20 mouse cellular contexts compared by ENCODE assay signal in the genomic region with DNA sequence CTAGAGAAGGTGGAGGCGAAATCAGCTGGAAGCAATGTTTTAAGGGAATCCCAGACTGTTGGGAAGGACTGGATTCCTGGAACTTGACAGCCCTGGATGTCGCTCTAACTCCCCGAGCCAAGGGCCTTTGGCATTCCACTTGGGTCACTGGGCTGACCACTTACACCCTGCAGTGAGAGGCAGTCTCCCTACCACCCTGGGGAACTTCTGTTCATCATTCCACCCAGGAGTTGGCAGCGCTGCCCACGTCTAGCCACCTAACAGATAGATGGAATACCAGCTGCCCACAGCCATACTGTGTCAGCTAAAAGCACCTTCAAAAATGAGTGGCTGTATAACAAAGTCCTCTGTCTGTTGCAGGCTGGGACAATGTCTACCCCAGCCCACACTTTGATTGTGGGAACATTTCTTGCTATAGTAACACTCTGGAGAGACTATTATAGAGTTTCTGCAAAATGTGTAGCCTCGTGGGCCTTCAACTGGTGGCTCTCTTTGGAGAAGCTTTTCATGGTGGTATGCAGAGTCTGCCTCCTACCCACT. TPM values are rescaled to one million over a fixed set of nuclear protein-coding genes. Genes with fewer than 3 reads are reported as not detected.
DNase-seq lines count a peak whose midpoint lies in the region; ATAC-seq and TF ChIP-seq lines count a peak whose summit lies in the region.
"Had no signal": no experiment of that assay in that cellular context is flagged by ENCODE, and none has a peak within 500 bp of the region (broad histone marks: within the 10 kb centered on the region; RNA-seq: fewer than 3 reads in every experiment).

No protein-coding gene starts in this region.

- ATAC-seq in midbrain, embryonic 14.5 days (ENCODE audit: low FRiP score, low TSS enrichment) = no peak
- no peak for ATAC-seq in midbrain, embryonic 13.5 days
- peak; percentile 36; the same call in 1 of the 2 replicates for ATAC-seq in hindbrain, postnatal 0 days

- no peaks in the 10 kb centered on the region for H3K36me3 ChIP-seq in midbrain, embryonic 14.5 days (ENCODE audit: control insufficient read depth, insufficient read depth, low read length)
- no peaks in the 10 kb centered on the region for H3K36me3 ChIP-seq in midbrain, embryonic 13.5 days
- no peaks in the 10 kb centered on the region for H3K36me3 ChIP-seq in hindbrain, postnatal 0 days (ENCODE audit: insufficient read depth, low read length)

- H3K4me1 ChIP-seq in midbrain, embryonic 14.5 days (ENCODE audit: control insufficient read depth, insufficient read depth, low read length) = peaks cover 10% of the 10 kb centered on the region; the same call in 1 of the 2 replicates
- H3K4me1 ChIP-seq in midbrain, embryonic 13.5 days (replicated peaks) = peaks cover 22% of the 10 kb centered on the region
- peaks cover 13% of the 10 kb centered on the region; the same call in 1 of the 2 replicates for H3K4me1 ChIP-seq in hindbrain, postnatal 0 days (ENCODE audit: insufficient read depth, low read length)

- H3K27ac ChIP-seq in midbrain, embryonic 14.5 days (replicated peaks; ENCODE audit: low read depth, low read length) = peak overlapping the region; percentile 32; the same call in 1 of the 2 replicates
- no peak overlapping the region for H3K27ac ChIP-seq in midbrain, embryonic 13.5 days
- peak overlapping the region; percentile 48; the same call in 1 of the 2 replicates for H3K27ac ChIP-seq in hindbrain, postnatal 0 days

- no peaks in the 10 kb centered on the region for H3K9me3 ChIP-seq in midbrain, embryonic 14.5 days (ENCODE audit: control insufficient read depth, low read length)
- no peaks in the 10 kb centered on the region for H3K9me3 ChIP-seq in midbrain, embryonic 13.5 days
- no peaks in the 10 kb centered on the region for H3K9me3 ChIP-seq in hindbrain, postnatal 0 days (ENCODE audit: low read length)

- intact Hi-C loops in heart, postnatal 10 days (cut with DNase I) = no loop called here

- DNase-seq in cerebellum, postnatal 10 days = peak; percentile 79 to 91
- DNase-seq in cerebellum, adult 11 months = no peak
- DNase-seq in heart, postnatal 10 days = peak; percentile 42 to 46
- DNase-seq in heart, adult 9 months (ENCODE audit: low spot score in 2 of 2) = no peak
- DNase-seq in midbrain, embryonic 14.5 days = no peak
- DNase-seq in hindbrain, postnatal 0 days (ENCODE audit: low spot score) = no peak
- DNase-seq in spleen, postnatal 10 days (ENCODE audit: low spot score in 2 of 2) = no peak
- DNase-seq: adrenal gland, postnatal 25 days; B cell, adult 2 months; gastrocnemius, postnatal 25 days; kidney, adult 9 months had no signal

- no peak overlapping the region for H3K4me3 ChIP-seq in midbrain, embryonic 14.5 days (replicated peaks; ENCODE audit: low read depth, low read length)
- H3K4me3 ChIP-seq in midbrain, embryonic 13.5 days (replicated peaks) = no peak overlapping the region
- H3K4me3 ChIP-seq in hindbrain, postnatal 0 days (ENCODE audit: low read length) = no peak overlapping the region

- 80% methylated on average over 6 of the region's 6 CpGs for WGBS in midbrain, embryonic 14.5 days
- WGBS in midbrain, embryonic 13.5 days = 85% methylated on average over 6 of the region's 6 CpGs
- 41% methylated on average over 6 of the region's 6 CpGs for WGBS in hindbrain, postnatal 0 days

- H3K4me2 ChIP-seq in midbrain, embryonic 14.5 days (ENCODE audit: low read length) = no peak overlapping the region
- H3K4me2 ChIP-seq in midbrain, embryonic 13.5 days (replicated peaks) = no peak overlapping the region
- no peak overlapping the region for H3K4me2 ChIP-seq in hindbrain, postnatal 0 days (ENCODE audit: low read depth, low read length)

- no peak overlapping the region for H3K9ac ChIP-seq in midbrain, embryonic 14.5 days (replicated peaks; ENCODE audit: low read length)
- H3K9ac ChIP-seq in midbrain, embryonic 13.5 days (replicated peaks) = no peak overlapping the region
- no peak overlapping the region for H3K9ac ChIP-seq in hindbrain, postnatal 0 days (replicated peaks; ENCODE audit: low read length)

- H3K27me3 ChIP-seq in midbrain, embryonic 14.5 days (ENCODE audit: control insufficient read depth, insufficient read depth, low read length) = no peaks in the 10 kb centered on the region
- no peaks in the 10 kb centered on the region for H3K27me3 ChIP-seq in midbrain, embryonic 13.5 days
- H3K27me3 ChIP-seq in hindbrain, postnatal 0 days (ENCODE audit: insufficient read depth, low read length) = no peaks in the 10 kb centered on the region

- no peak for TF ChIP-seq CTCF in hindbrain, postnatal 0 days (IDR thresholded peaks at IDR 0.05; ENCODE audit: low read depth)

RNA-seq across cellular contexts. Expression of a gene that starts 43.3 kb away (rescaled TPM):
- total RNA-seq in heart, postnatal 10 days (2021) = not detected
- not detected in 2 replicates for polyA plus RNA-seq in midbrain, embryonic 14.5 days (2014; fragmentation: Nextera tagmentation; extraction: Ambion mirVana)
- polyA plus RNA-seq in midbrain, embryonic 13.5 days (2015; fragmentation: Nextera tagmentation; extraction: Ambion mirVana) = not detected in 2 replicates
- 0.21 TPM in 1 of 2 replicates, not detected in the other for total RNA-seq in hindbrain, postnatal 0 days (2014; rRNA removed)
- not detected in 2 replicates for polyA plus RNA-seq in hindbrain, postnatal 0 days (2015; fragmentation: Nextera tagmentation; extraction: Ambion mirVana)
- total RNA-seq: ES-E14; gastrocnemius, postnatal 25 days; hematopoietic stem cell, adult 5-6 weeks; left cerebral cortex, postnatal 25 days; megakaryocyte-erythroid progenitor cell, adult 5-6 weeks had no signal
- polyA plus RNA-seq: embryonic facial prominence, embryonic 11.5 days; liver, embryonic 16.5 days; neural tube, embryonic 14.5 days; thymus, postnatal 0 days had no signal

Comparison
In these comparisons a context has a peak if more than half of its experiments do, and no peak if none do; other contexts are left out.
1. DNase-seq: peak in cerebellum, postnatal 10 days (2 of 2) and heart, postnatal 10 days (2 of 2); none in cerebellum, adult 11 months (single experiment), heart, adult 9 months (0 of 2), midbrain, embryonic 14.5 days (single experiment), hindbrain, postnatal 0 days (single experiment) and spleen, postnatal 10 days (0 of 2).